Mouse (Mus musculus) ES-E14 (cell line): Measurements from ENCODE around the gene Olfr1284. TPM values are rescaled to one million over a fixed set of nuclear protein-coding genes. Genes with fewer than 3 reads are reported as not detected.

Source experiments
- DNase-seq: peaks from one replicate; pipeline ENCODE4 v3.0.0-alpha.2; 2013; ENCODE audit warnings: low read depth, low spot score
- H3K27ac ChIP-seq: 2 replicates; pipeline ENCODE4 v1.5.1; 2012; ENCODE audit warnings: low read depth, mild to moderate bottlenecking, low read length, moderate library complexity, mixed read lengths; ENCODE audit not compliant: poor library complexity, insufficient read depth, severe bottlenecking
- H3K36me3 ChIP-seq: 2 replicates; pipeline ENCODE4 v1.6.1; 2012; ENCODE audit warnings: mild to moderate bottlenecking, low read length, moderate library complexity, mixed read lengths; ENCODE audit not compliant: control insufficient read depth, poor library complexity, insufficient read depth, severe bottlenecking
- H3K4me1 ChIP-seq, 2 experiments: fragments of 150-350 bp in 1 of 2; sonication (generic) in 1 of 2; 2 replicates each; pipeline ENCODE4 v1.6.1; 2012; ENCODE audit warnings: low read length in 2 of 2, mild to moderate bottlenecking in 1 of 2, mixed read lengths in 1 of 2; ENCODE audit not compliant: control insufficient read depth in 2 of 2, insufficient read depth in 2 of 2, poor library complexity in 1 of 2
- H3K4me3 ChIP-seq, 2 experiments: fragments of 150-350 bp in 1 of 2; sonication (generic) in 1 of 2; 2 replicates each; pipeline ENCODE4 v1.5.1; 2012; ENCODE audit warnings: low read length in 2 of 2, low read depth in 1 of 2, mild to moderate bottlenecking in 1 of 2, mixed read lengths in 1 of 2; ENCODE audit not compliant: insufficient read depth in 1 of 2, poor library complexity in 1 of 2, severe bottlenecking in 1 of 2
- H3K9ac ChIP-seq: 2 replicates; pipeline ENCODE4 v1.6.1; 2012; ENCODE audit warnings: low read depth, mild to moderate bottlenecking, low read length, mixed read lengths; ENCODE audit not compliant: poor library complexity, insufficient read depth, severe bottlenecking
- H3K9me3 ChIP-seq: fragments of 150-350 bp; sonication (generic); 2 replicates; pipeline ENCODE4 v1.6.1; 2012; ENCODE audit warnings: low read depth, mild to moderate bottlenecking, low read length; ENCODE audit not compliant: control insufficient read depth, insufficient read depth
- CHD2 ChIP-seq: IDR thresholded peaks from 2 replicates; pipeline ENCODE4 v1.6.1; 2014; ENCODE audit warnings: mild to moderate bottlenecking, low read depth, low read length, inconsistent platforms
- HCFC1 ChIP-seq: IDR thresholded peaks from 2 replicates; pipeline ENCODE4 v1.6.1; 2012; ENCODE audit warnings: low read length, inconsistent platforms, borderline replicate concordance; ENCODE audit not compliant: insufficient read depth
- MAFK ChIP-seq: IDR thresholded peaks from 2 replicates; pipeline ENCODE4 v1.6.1; 2014; ENCODE audit warnings: mild to moderate bottlenecking, low read depth, low read length, inconsistent platforms; ENCODE audit not compliant: insufficient read depth
- ZC3H11A ChIP-seq: IDR thresholded peaks from 2 replicates; pipeline ENCODE4 v1.6.1; 2012; ENCODE audit warnings: low read depth, mild to moderate bottlenecking, inconsistent platforms, low read length, borderline replicate concordance
- ZNF384 ChIP-seq: IDR thresholded peaks from 2 replicates; pipeline ENCODE4 v1.6.1; 2012; ENCODE audit warnings: low read depth, low read length, inconsistent platforms
- in situ Hi-C, 2 experiments: fragments of 600-800 bp; cut with MboI; formaldehyde crosslinking; loops; one replicate each; pipeline ENCODE4 v1.15.1; 2025; ENCODE audit warnings: low sequenced_read_pairs in 2 of 2, inconsistent platforms in 1 of 2; ENCODE audit not compliant: unreplicated experiment in 2 of 2
- total RNA-seq: library from RNA; depleted of rRNA; stranded (reverse); fragments of 300-350 nt; gene quantifications from 2 replicates; pipeline ENCODE4 v1.2.3, GENCODE M21; 2012; rRNA removed

Olfr1284 gene
- total RNA-seq, 1 experiment = not detected

DNA sequence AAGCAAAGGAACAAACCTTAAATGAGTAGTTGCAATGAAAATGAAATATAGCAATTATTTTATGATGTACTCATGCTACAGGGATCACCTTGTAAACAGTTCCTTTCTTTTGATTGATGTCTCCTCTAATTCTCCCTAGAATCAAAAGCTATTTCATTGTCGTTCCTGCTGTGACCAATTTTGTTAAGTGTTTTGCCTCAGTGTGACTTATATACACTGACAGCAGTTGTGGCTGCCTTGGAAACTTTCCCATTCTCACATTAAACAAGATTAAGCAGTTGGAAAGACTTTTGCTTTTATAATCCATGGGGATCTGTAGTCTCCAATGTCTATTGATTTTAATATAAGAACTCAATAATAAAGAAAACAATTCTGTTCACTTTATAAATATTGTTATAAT, 47.6 kb downstream of the Olfr1284 start, which contains the start of gene Olfr1286:
Olfr1286 (minus strand) TSS at position 185 of the 400 bp plus-strand sequence.
- TF ChIP-seq HCFC1 (no peak), ZNF384 (no peak), MAFK (no peak), CHD2 (no peak), ZC3H11A (no peak)
- no peaks in the 10 kb centered on the region for H3K9me3 ChIP-seq
- in situ Hi-C loops = no loop called here

More for the DNA sequence above, 47.6 kb downstream of the Olfr1284 start, which contains the start of gene Olfr1286:
- no peaks in the 10 kb centered on the region for H3K4me1 ChIP-seq
- no peak within 1 kb of the TSS for H3K27ac ChIP-seq
- no peaks in the 10 kb centered on the region for H3K36me3 ChIP-seq
- no peak within 1 kb of the TSS for H3K9ac ChIP-seq
- DNase-seq = no peak
- no peak within 1 kb of the TSS for H3K4me3 ChIP-seq

Other genes starting within 250 kb of the Olfr1284 start
- gene Gm15130, start 222.6 kb upstream of the Olfr1284 start, total RNA-seq = not detected in 2 replicates
- gene 4930430A15Rik, start 145.9 kb upstream of the Olfr1284 start, total RNA-seq = not detected in 2 replicates
- not detected in 2 replicates for gene Olfr1275, start 140.2 kb upstream of the Olfr1284 start, total RNA-seq
- gene Olfr1276, start 121.0 kb upstream of the Olfr1284 start, total RNA-seq = not detected in 2 replicates
- 0.09 and 0.32 TPM in 2 replicates for gene Olfr1277, start 101.4 kb upstream of the Olfr1284 start, total RNA-seq
- not detected in 2 replicates for gene Olfr1278, start 85.4 kb upstream of the Olfr1284 start, total RNA-seq
- not detected in 2 replicates for gene Olfr1279, start 74.9 kb upstream of the Olfr1284 start, total RNA-seq
- gene Olfr1280, start 61.5 kb upstream of the Olfr1284 start, total RNA-seq = not detected in 2 replicates
- gene Olfr1281, start 49.0 kb upstream of the Olfr1284 start, total RNA-seq = not detected in 2 replicates
- not detected in 2 replicates for gene Olfr1282, start 39.4 kb upstream of the Olfr1284 start, total RNA-seq
- not detected in 2 replicates for gene Olfr1283, start 8.7 kb upstream of the Olfr1284 start, total RNA-seq
- not detected in 2 replicates for gene Olfr1286, start 47.6 kb downstream of the Olfr1284 start, total RNA-seq
- gene Olfr1287, start 73.6 kb downstream of the Olfr1284 start, total RNA-seq = not detected in 2 replicates
- not detected in 2 replicates for gene Olfr1288, start 98.6 kb downstream of the Olfr1284 start, total RNA-seq
- not detected in 2 replicates for gene Olfr1289, start 105.3 kb downstream of the Olfr1284 start, total RNA-seq
- gene Olfr1290, start 118.3 kb downstream of the Olfr1284 start, total RNA-seq = 0.13 TPM in 1 of 2 replicates, not detected in the other
- gene Olfr1291-ps1, start 121.7 kb downstream of the Olfr1284 start, total RNA-seq = not detected in 2 replicates
- not detected in 2 replicates for gene Olfr1293-ps, start 149.7 kb downstream of the Olfr1284 start, total RNA-seq
- not detected in 2 replicates for gene Olfr1294, start 164.8 kb downstream of the Olfr1284 start, total RNA-seq
- gene Olfr1295, start 194.2 kb downstream of the Olfr1284 start, total RNA-seq = not detected in 2 replicates